Mouse (Mus musculus) heart, embryonic 12.5 days (tissue): Measurements from ENCODE around the gene Ppp3r1. TPM values are rescaled to one million over a fixed set of nuclear protein-coding genes. Genes with fewer than 3 reads are reported as not detected.

Source experiments
- ATAC-seq: fragments of 200-750 bp; cut with Nextera tagmentation; 2 replicates; pipeline ENCODE4 v1.8.0; 2017; ENCODE audit warnings: moderate TSS enrichment, moderate library complexity; ENCODE audit not compliant: insufficient number of reproducible peaks, low FRiP score
- H3K27ac ChIP-seq: fragments of 300-500 bp; sonication (generic); 2 replicates; pipeline ENCODE4 v1.5.1; 2016; ENCODE audit warnings: mild to moderate bottlenecking, moderate library complexity; ENCODE audit not compliant: poor library complexity, severe bottlenecking
- H3K27me3 ChIP-seq: fragments of 300-500 bp; sonication (generic); replicated peaks from 2 replicates; pipeline ENCODE4 v1.6.1; 2016; ENCODE audit warnings: mild to moderate bottlenecking, moderate library complexity
- H3K36me3 ChIP-seq: fragments of 300-500 bp; sonication (generic); 2 replicates; pipeline ENCODE4 v1.6.1; 2016; ENCODE audit warnings: mild to moderate bottlenecking, moderate library complexity
- H3K4me1 ChIP-seq: fragments of 300-500 bp; sonication (generic); replicated peaks from 2 replicates; pipeline ENCODE4 v1.6.1; 2016; ENCODE audit warnings: mild to moderate bottlenecking
- H3K4me2 ChIP-seq: fragments of 300-500 bp; sonication (generic); 2 replicates; pipeline ENCODE4 v1.6.1; 2016; ENCODE audit warnings: mild to moderate bottlenecking, moderate library complexity
- H3K4me3 ChIP-seq: fragments of 300-500 bp; sonication (generic); 2 replicates; pipeline ENCODE4 v1.5.1; 2016; ENCODE audit warnings: mild to moderate bottlenecking
- H3K9ac ChIP-seq: fragments of 300-500 bp; sonication (generic); 2 replicates; pipeline ENCODE4 v1.6.1; 2016; ENCODE audit warnings: mild to moderate bottlenecking, moderate library complexity
- H3K9me3 ChIP-seq: fragments of 300-500 bp; sonication (generic); replicated peaks from 2 replicates; pipeline ENCODE4 v1.6.1; 2016; ENCODE audit warnings: mild to moderate bottlenecking, moderate library complexity
- WGBS: fragments of 180-500 bp; shearing (Covaris S2); methylation state at CpG from one replicate; pipeline ENCODE4 v1.1.7; 2016; 5-methylcytosine and 5-hydroxymethylcytosine counted together
- polyA plus RNA-seq: library from polyadenylated mRNA; unstranded; fragments of >200 nt; fragmentation: Nextera tagmentation; extraction: Ambion mirVana; gene quantifications from 2 replicates; pipeline ENCODE4 v1.2.1, GENCODE M21; 2016

The Ppp3r1 gene
- polyA plus RNA-seq, result 85.1 and 87.1 TPM in 2 replicates

DNA sequence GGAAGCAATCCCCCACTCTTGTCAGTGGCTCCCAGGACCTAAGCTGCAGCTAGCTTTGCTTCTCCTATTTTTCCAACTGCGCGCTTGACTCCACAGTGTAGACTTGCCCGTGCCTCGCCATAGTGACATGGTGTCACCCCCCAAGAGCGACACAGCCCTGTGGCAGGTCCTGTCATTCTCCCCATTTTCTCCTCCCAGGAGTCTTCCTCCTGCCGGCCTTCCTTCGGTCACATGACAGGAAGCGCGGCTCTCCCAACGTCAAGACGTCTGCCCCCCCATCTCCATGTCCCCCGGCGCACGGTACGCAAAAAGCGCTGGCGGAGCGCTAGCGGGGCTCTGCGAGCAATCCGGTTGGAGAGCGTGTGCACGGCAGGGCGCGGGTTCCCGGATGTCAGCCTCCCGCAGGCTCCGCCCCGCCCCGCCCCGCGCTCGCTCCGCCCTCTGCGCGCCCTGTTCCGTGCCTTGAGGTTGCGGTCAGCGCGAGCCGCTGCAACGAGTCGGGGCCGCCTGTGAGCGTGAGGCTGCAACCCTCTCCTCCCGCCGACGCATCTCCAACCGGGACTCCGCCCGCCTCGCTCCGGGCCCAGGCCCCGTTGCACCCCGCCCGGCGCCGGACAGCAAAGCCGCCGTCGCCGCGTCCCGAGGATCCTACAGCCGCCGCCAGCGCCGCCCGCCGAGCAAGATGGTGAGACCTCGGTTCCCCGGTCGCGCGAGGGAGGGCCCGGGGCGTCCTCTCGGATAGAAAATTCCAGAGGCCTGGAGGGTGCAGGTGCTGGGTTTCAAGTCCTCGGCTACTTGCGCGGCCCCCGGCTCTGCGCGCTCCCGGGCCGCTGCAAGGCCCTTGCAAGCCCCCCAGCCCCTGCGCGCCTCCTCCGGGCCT lies at the start of gene Ppp3r1:
Ppp3r1 (plus strand) TSS at position 406 of the 880 bp plus-strand sequence.
- Histone ChIP-seq H3K9me3 (no peaks in the 10 kb centered on the region), H3K27ac (peak within 1 kb of the TSS; percentile 96), H3K4me1 (peaks cover 19% of the 10 kb centered on the region), H3K4me3 (peak within 1 kb of the TSS; percentile 94), H3K9ac (peak within 1 kb of the TSS; percentile 98), H3K36me3 (no peaks in the 10 kb centered on the region), H3K27me3 (no peaks in the 10 kb centered on the region), H3K4me2 (peak within 1 kb of the TSS; percentile 87)
- peak; percentile 99 for ATAC-seq
- under 1% methylated on average over 80 of the region's 89 CpGs for WGBS

DNA sequence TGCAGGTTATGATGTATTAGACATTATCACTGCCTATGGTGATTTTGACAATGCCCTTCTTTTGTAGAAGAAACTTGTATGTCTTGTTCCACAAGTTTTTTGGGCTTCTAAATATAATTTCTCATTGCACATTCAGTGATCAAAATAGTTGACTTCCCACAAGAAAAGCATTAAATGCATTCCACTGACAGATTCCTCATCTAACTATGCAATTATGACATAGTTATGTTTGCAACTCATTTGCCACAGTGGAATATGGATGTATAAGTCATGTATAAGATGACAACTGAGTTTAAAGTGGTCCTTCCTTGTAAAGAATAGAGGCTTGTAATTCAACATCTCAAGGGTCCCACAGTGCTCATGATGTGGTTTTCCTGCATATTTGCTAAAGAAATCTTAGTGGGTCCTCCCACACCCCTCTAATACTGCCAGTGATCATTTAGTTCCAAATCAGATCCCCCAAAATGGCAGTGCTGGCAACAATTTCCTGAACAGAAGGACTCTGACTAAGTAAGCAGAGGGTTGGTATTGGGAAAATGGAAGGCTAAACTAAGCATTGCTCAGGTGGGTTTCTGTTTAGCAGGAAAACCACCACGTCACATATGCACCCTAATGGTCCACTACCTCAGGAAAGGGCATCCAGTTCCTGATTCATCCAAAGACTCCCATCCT lies 46.5 kb upstream of the Ppp3r1 start:
- no peak for ATAC-seq
- H3K9ac ChIP-seq, result no peak overlapping the region
- no peaks in the 10 kb centered on the region for H3K36me3 ChIP-seq
- no peak overlapping the region for H3K4me3 ChIP-seq
- H3K4me2 ChIP-seq, result no peak overlapping the region
- no peaks in the 10 kb centered on the region for H3K4me1 ChIP-seq
- H3K27me3 ChIP-seq, result no peaks in the 10 kb centered on the region
- no peak overlapping the region for H3K27ac ChIP-seq
- 65% methylated on average over 1 of the region's 1 CpGs for WGBS
- H3K9me3 ChIP-seq, result 0 out of 2 replicates have a peak, but pooled peaks cover 5% of the 10 kb centered on the region

- no peak overlapping the region for H3K27ac ChIP-seq
- H3K4me3 ChIP-seq, result no peak overlapping the region
- no peaks in the 10 kb centered on the region for H3K27me3 ChIP-seq
- no peak for ATAC-seq
- 48% methylated on average over 2 of the region's 2 CpGs for WGBS
- H3K9ac ChIP-seq, result no peak overlapping the region
- H3K4me1 ChIP-seq, result no peaks in the 10 kb centered on the region
- no peak overlapping the region for H3K4me2 ChIP-seq
- H3K9me3 ChIP-seq, result no peaks in the 10 kb centered on the region
- no peaks in the 10 kb centered on the region for H3K36me3 ChIP-seq
Measured at GRCm38 (mm10) chr11:17126418-17126817, 32.6 kb upstream of the Ppp3r1 start.

DNA sequence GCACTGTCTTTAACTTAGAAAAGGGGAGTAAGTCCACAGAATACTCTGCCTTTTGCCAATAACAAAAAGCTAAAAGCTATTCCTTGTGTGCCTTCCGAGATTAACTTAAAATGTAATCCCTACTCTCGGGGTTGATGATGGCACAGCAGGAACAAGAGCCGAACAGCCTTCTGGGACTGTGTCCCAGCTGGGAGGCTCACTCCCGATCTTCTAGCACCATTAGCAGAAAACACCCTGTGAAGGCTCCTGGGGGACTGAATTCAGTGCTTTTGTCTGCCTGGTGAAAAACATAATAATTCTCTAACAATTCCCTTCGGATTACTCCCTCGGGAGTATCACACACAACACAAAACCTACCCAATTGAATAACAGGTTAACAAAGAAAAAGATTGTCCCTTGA lies 23.4 kb upstream of the Ppp3r1 start:
- no peak overlapping the region for H3K27ac ChIP-seq

DNA sequence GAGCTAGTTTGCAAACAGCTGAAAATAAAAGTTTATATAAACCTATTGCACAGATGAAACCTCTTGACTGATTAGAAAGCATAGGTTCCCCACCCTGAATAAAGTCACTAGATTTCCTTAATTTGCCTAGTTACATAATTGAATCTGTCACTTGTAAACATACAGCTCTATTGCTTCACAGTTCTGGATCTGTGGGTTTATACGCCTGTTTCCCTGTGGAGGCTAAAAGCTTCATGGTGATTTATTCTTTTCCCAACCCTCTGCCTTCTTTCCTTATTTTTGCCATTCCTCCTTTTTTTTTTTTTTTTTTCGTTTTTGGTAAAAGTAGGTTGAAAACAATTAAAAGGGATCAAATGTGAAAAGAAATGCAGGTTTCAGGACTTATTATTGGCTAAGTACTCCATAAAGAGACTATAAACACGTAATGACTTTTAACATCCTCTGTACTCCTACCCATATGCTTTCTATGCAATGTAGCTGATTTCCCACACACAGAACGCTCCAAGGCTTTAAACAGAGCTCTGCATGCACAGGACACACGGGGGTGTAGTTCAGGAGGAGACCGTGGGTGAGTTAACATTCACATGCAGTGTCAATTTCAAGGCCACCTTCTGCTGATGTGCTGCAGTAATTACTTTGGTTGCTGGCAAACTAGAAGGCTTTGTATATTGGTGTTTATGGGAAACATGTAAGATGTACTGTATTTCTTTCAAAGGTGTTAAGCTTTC lies 20.6 kb upstream of the Ppp3r1 start:
- Histone ChIP-seq H3K9me3 (no peaks in the 10 kb centered on the region), H3K4me2 (no peak overlapping the region), H3K4me3 (no peak overlapping the region), H3K27me3 (no peaks in the 10 kb centered on the region), H3K27ac (no peak overlapping the region), H3K4me1 (no peaks in the 10 kb centered on the region), H3K36me3 (no peaks in the 10 kb centered on the region), H3K9ac (no peak overlapping the region)
- 66% methylated on average over 6 of the region's 6 CpGs for WGBS
- ATAC-seq, result no peak

More for the DNA sequence above, 23.4 kb upstream of the Ppp3r1 start:
- ATAC-seq, result no peak
- Histone ChIP-seq H3K36me3 (no peaks in the 10 kb centered on the region), H3K4me1 (no peaks in the 10 kb centered on the region), H3K4me3 (no peak overlapping the region), H3K4me2 (no peak overlapping the region), H3K9ac (no peak overlapping the region), H3K27me3 (no peaks in the 10 kb centered on the region), H3K9me3 (no peaks in the 10 kb centered on the region)
- WGBS, result 33% methylated on average over 6 of the region's 6 CpGs

DNA sequence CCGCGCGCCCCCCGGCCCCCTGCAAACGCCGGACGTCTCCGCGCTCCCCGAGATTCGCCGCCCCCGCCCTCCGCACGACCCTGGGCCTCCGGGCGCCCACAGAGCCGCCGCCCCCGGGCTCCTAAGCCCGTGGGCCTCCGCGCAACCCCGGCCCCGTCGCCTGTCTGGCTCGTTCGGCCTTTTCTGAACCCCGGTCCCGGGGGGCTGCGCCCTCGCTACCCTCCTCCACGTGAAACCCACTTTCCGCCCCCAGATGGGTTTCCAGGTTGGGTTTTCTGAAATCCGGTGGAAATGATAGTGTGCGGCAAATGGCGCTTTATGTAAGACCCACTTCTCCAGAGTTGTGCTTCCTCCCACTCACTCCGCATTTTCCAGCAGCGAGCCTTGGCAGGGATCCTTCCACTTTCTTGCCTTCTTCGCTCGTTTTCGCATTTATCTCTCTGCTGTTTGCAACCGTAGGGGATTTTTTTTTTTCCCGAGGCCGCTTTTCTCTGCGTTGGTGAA lies 727 bp downstream of the Ppp3r1 start:
- Histone ChIP-seq H3K36me3 (no peaks in the 10 kb centered on the region), H3K4me2 (peak overlapping the region; percentile 87), H3K4me1 (peaks cover 20% of the 10 kb centered on the region), H3K9me3 (no peaks in the 10 kb centered on the region), H3K9ac (peak overlapping the region; percentile 98), H3K4me3 (peak overlapping the region; percentile 94), H3K27me3 (no peaks in the 10 kb centered on the region), H3K27ac (peak overlapping the region; percentile 96)
- under 1% methylated on average over 46 of the region's 46 CpGs for WGBS
- ATAC-seq, result peak; percentile 43

- ATAC-seq, result no peak
- WGBS, result 2% methylated on average over 12 of the region's 12 CpGs
- H3K4me1 ChIP-seq, result peaks cover 21% of the 10 kb centered on the region
- H3K9ac ChIP-seq, result peak overlapping the region; percentile 98
- H3K4me3 ChIP-seq, result peak overlapping the region; percentile 94
- H3K9me3 ChIP-seq, result no peaks in the 10 kb centered on the region
- H3K27ac ChIP-seq, result peak overlapping the region; percentile 96
- peak overlapping the region; percentile 87 for H3K4me2 ChIP-seq
- H3K27me3 ChIP-seq, result no peaks in the 10 kb centered on the region
- H3K36me3 ChIP-seq, result no peaks in the 10 kb centered on the region
Measured at GRCm38 (mm10) chr11:17160242-17160641, 1.2 kb downstream of the Ppp3r1 start.

GRCm38 (mm10) chr11:17163956-17164355 lies 4.9 kb downstream of the Ppp3r1 start:
- no peak overlapping the region for H3K27ac ChIP-seq
- H3K9me3 ChIP-seq, result no peaks in the 10 kb centered on the region
- H3K4me3 ChIP-seq, result no peak overlapping the region
- 81% methylated on average over 1 of the region's 1 CpGs for whole genome bisulfite sequencing
- H3K36me3 ChIP-seq, result no peaks in the 10 kb centered on the region
- no peak overlapping the region for H3K4me2 ChIP-seq
- no peak overlapping the region for H3K9ac ChIP-seq
- ATAC-seq, result no peak
- H3K27me3 ChIP-seq, result no peaks in the 10 kb centered on the region
- H3K4me1 ChIP-seq, result peaks cover 33% of the 10 kb centered on the region

GRCm38 (mm10) chr11:17166627-17167026 lies 7.6 kb downstream of the Ppp3r1 start:
- H3K27ac ChIP-seq, result no peak overlapping the region
- H3K4me2 ChIP-seq, result no peak overlapping the region
- H3K27me3 ChIP-seq, result no peaks in the 10 kb centered on the region
- H3K9ac ChIP-seq, result no peak overlapping the region
- H3K4me3 ChIP-seq, result no peak overlapping the region
- WGBS, result 92% methylated on average over 7 of the region's 7 CpGs
- ATAC-seq, result no peak
- H3K9me3 ChIP-seq, result no peaks in the 10 kb centered on the region
- H3K36me3 ChIP-seq, result no peaks in the 10 kb centered on the region
- peaks cover 42% of the 10 kb centered on the region for H3K4me1 ChIP-seq

- H3K27ac ChIP-seq, result no peak overlapping the region
Measured at GRCm38 (mm10) chr11:17169262-17169661, 10.2 kb downstream of the Ppp3r1 start.

More at GRCm38 (mm10) chr11:17169262-17169661, 10.2 kb downstream of the Ppp3r1 start:
- peaks cover 39% of the 10 kb centered on the region for H3K4me1 ChIP-seq
- H3K27me3 ChIP-seq, result no peaks in the 10 kb centered on the region
- H3K4me2 ChIP-seq, result no peak overlapping the region
- peaks cover 9% of the 10 kb centered on the region; the same call in 1 of the 2 replicates for H3K36me3 ChIP-seq
- no peak for ATAC-seq
- peaks cover 3% of the 10 kb centered on the region; the same call in 1 of the 2 replicates for H3K9me3 ChIP-seq
- WGBS, result 79% methylated on average over 2 of the region's 2 CpGs
- H3K4me3 ChIP-seq, result no peak overlapping the region
- no peak overlapping the region for H3K9ac ChIP-seq
